ENCODE assay signal across 8 mouse cellular contexts in genomic region chr19:29501507-29501906, GRCm38 (mm10). TPM values are rescaled to one million over a fixed set of nuclear protein-coding genes. Genes with fewer than 3 reads are reported as not detected.
DNase-seq lines count a peak whose midpoint lies in the region; ATAC-seq and TF ChIP-seq lines count a peak whose summit lies in the region.

No protein-coding gene starts in this region.

- 0 out of 2 replicates have a peak, but pooled peaks have one; percentile 72 for ATAC-seq in hindbrain, postnatal 0 days
- peak; percentile 75 for ATAC-seq in megakaryocyte, adult 5-6 weeks (ENCODE audit: poor library complexity, severe bottlenecking)

- H3K4me2 ChIP-seq in hindbrain, postnatal 0 days (ENCODE audit: low read depth, low read length) = peak overlapping the region; percentile 45

- DNase-seq in R1 (ENCODE audit: low read depth, low spot score) = peak; percentile 86
- peak; percentile 81 to 88 for DNase-seq in cerebellum, postnatal 25 days
- DNase-seq in gastrocnemius, adult 18-20 months (ENCODE audit: low spot score) = peak; percentile 88
- peak; percentile 88 for DNase-seq in hindbrain, postnatal 0 days (ENCODE audit: low spot score)
- DNase-seq in left cerebral cortex, adult 18-20 months (ENCODE audit: low spot score in 2 of 2) = peak; percentile 80 to 89
- peak; percentile 79 for DNase-seq in right cerebral cortex, adult 18-20 months
- peak; percentile 61 for DNase-seq in urinary bladder, adult 2 months (ENCODE audit: low spot score)

- H3K36me3 ChIP-seq in hindbrain, postnatal 0 days (ENCODE audit: insufficient read depth, low read length) = no peaks in the 10 kb centered on the region

- no peak overlapping the region for H3K9ac ChIP-seq in hindbrain, postnatal 0 days (replicated peaks; ENCODE audit: low read length)

- no peak overlapping the region for H3K27ac ChIP-seq in hindbrain, postnatal 0 days

- no peaks in the 10 kb centered on the region for H3K9me3 ChIP-seq in hindbrain, postnatal 0 days (ENCODE audit: low read length)

- no peaks in the 10 kb centered on the region for H3K4me1 ChIP-seq in hindbrain, postnatal 0 days (ENCODE audit: insufficient read depth, low read length)

- peak overlapping the region; percentile 22; the same call in 1 of the 2 replicates for H3K4me3 ChIP-seq in hindbrain, postnatal 0 days (ENCODE audit: low read length)

- 12% methylated on average over 6 of the region's 6 CpGs for WGBS in hindbrain, postnatal 0 days

- no peaks in the 10 kb centered on the region for H3K27me3 ChIP-seq in hindbrain, postnatal 0 days (ENCODE audit: insufficient read depth, low read length)

- peak; percentile 87 for TF ChIP-seq CTCF in hindbrain, postnatal 0 days (IDR thresholded peaks at IDR 0.05; ENCODE audit: low read depth)

RNA-seq across cellular contexts. Expression of gene Ric1, which starts 20.6 kb away (rescaled TPM):
- total RNA-seq in gastrocnemius, adult 18-20 months (2021) = 10 to 100 TPM; 25.6 to 28.0 TPM
- total RNA-seq in hindbrain, postnatal 0 days (2014; rRNA removed) = 29.1 and 39.5 TPM in 2 replicates
- 11.4 and 12.0 TPM in 2 replicates for polyA plus RNA-seq in hindbrain, postnatal 0 days (2015; fragmentation: Nextera tagmentation; extraction: Ambion mirVana)
- 10 to 100 TPM; 31.3 to 33.2 TPM for total RNA-seq in left cerebral cortex, adult 18-20 months (2021)
- total RNA-seq in megakaryocyte, adult 5-6 weeks (2015) = 12.9 and 13.1 TPM in 2 replicates
- total RNA-seq in megakaryocyte, adult 5-6 weeks (2017) = 14.3 and 15.3 TPM in 2 replicates
- polyA plus RNA-seq in urinary bladder, adult 2 months (2012; rRNA removed) = 11.7 and 14.2 TPM in 2 replicates
